Mouse (Mus musculus): ENCODE results near the gene Arl2. TPM values are rescaled to one million over a fixed set of nuclear protein-coding genes. Genes with fewer than 3 reads are reported as not detected.

Gene Arl2
- polyA plus RNA-seq, 1 experiment from 2014 or later, result 73.4 TPM

DNA sequence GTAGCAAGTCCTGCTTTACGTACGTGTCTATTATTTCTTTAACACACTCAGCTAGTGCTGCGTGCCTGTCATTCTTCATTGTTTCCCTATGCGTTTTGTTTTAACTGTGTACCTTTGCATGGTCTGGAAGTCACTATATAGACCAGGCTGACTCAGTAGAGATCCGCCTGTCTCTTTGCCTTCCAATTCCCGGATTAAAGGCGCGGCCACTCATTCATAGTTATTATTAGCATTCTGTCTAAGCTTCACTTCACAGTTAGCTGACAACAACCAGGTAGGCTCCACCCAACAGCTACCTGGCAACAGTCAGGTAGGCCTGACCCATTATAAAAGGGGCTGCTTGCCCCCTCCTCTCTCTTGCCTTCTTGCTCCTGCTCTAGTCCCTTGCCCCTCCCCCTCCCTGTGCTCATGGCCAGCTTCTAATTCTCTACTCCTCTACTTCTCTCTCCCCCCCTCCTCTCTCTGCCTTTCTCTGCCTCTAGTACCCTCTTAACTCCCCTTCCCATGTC, 22.6 kb downstream of the Arl2 start:
- ATAC-seq (replicated peaks; ENCODE audit: low FRiP score), result no peak
- H3K4me3 ChIP-seq (ENCODE audit: low read depth, low read length), result peak overlapping the region; percentile 82
- peaks cover 10% of the 10 kb centered on the region for H3K4me1 ChIP-seq (replicated peaks; ENCODE audit: control insufficient read depth, insufficient read depth, low read length)
- no peaks in the 10 kb centered on the region for H3K27me3 ChIP-seq (replicated peaks; ENCODE audit: control insufficient read depth, insufficient read depth, low read length)
- H3K27ac ChIP-seq (ENCODE audit: low read depth, low read length), result peak overlapping the region; percentile 98; the same call in 1 of the 2 replicates
- peak overlapping the region; percentile 93; the same call in 1 of the 2 replicates for H3K9ac ChIP-seq (ENCODE audit: low read depth, low read length)
- H3K9me3 ChIP-seq (ENCODE audit: control insufficient read depth, low read length), result no peaks in the 10 kb centered on the region
- H3K4me2 ChIP-seq, result peak overlapping the region; percentile 85
- H3K36me3 ChIP-seq (ENCODE audit: control insufficient read depth, insufficient read depth, low read length), result peaks cover 17% of the 10 kb centered on the region; the same call in 1 of the 2 replicates
- 6% methylated on average over 8 of the region's 8 CpGs for WGBS
- DNase-seq (ENCODE audit: low spot score), result no peak

DNA sequence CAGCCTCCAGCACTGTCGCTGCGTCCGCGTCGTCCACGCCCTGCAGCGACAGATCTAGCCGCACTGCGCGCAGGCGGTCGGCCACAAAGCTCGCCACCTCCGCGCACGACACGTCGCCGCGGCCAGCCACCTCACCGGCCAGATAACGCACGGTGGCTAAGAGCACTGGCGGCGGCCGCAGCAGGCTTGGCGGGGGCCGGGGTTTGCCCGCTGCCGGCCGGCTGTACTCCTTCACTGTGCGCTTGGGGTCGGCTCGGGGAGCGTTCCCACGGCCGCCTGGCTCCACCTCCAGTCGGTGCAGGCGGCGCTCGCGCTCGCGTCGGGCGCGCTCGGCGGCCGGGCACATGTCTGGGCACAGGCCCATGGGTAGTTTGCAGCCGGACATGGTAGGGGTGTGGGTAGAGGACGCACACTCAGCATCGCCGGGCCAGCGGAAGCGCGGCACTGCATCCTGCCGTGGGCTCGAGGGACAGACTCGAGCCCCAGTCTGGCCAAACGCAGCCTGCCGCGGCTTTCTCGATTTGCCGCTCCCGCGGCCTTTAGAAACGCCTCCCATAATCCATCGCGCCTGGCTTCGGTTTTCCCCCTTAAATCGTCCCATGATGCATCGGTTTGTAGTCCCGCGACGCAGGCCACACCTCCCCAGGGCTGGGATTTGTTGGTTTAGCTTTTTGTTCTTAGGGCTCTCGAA, 23.2 kb downstream of the Arl2 start, which contains the start of gene Sac3d1:
TSS of gene Sac3d1 (minus strand) at position 665 of the 691 bp plus-strand sequence.
- Histone ChIP-seq H3K9ac (ENCODE audit: low read depth, low read length) (peak within 1 kb of the TSS; percentile 93), H3K9me3 (ENCODE audit: control insufficient read depth, low read length) (no peaks in the 10 kb centered on the region), H3K36me3 (ENCODE audit: control insufficient read depth, insufficient read depth, low read length) (peaks cover 14% of the 10 kb centered on the region; the same call in 1 of the 2 replicates), H3K4me3 (ENCODE audit: low read depth, low read length) (peak within 1 kb of the TSS; percentile 82), H3K4me1 (replicated peaks; ENCODE audit: control insufficient read depth, insufficient read depth, low read length) (peaks cover 10% of the 10 kb centered on the region), H3K27me3 (replicated peaks; ENCODE audit: control insufficient read depth, insufficient read depth, low read length) (no peaks in the 10 kb centered on the region), H3K27ac (ENCODE audit: low read depth, low read length) (peak within 1 kb of the TSS; percentile 98), H3K4me2 (peak within 1 kb of the TSS; percentile 85)
- under 1% methylated on average over 77 of the region's 77 CpGs for WGBS
- ATAC-seq (replicated peaks; ENCODE audit: low FRiP score) (peak; percentile 83), DNase-seq (ENCODE audit: low spot score) (peak; percentile 87)

DNA sequence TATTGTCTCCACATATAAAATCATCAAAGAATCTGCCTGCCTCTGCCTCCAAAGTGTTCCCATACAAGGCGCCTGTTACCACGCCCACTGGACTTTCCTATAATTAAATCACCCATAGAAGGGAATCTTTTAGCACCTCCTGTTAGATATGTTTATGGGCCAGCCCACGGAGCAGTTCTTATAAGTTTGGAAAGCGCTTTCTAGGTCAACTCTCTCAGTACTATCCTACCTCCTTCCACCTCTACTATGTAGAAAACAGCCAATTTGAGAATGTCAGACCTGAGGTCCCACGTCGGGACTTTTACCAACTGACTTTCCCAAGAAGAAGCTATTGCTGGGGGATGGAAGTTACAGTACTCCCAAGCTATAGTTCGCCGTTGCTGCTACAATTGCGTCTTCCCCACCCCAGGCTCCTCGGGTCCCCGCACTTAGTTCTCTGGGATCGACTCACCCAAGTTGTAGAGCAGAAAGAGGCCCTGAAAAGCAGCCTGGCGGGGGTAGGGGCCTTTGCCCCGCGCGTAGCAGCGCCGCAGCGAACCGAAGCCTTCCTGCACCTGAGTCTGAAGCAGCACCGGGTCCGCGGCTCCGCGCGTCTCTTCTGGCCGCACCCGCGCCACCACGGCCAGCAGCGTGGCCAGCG, 23.9 kb downstream of the Arl2 start:
- ATAC-seq (replicated peaks; ENCODE audit: low FRiP score), result no peak

DNA sequence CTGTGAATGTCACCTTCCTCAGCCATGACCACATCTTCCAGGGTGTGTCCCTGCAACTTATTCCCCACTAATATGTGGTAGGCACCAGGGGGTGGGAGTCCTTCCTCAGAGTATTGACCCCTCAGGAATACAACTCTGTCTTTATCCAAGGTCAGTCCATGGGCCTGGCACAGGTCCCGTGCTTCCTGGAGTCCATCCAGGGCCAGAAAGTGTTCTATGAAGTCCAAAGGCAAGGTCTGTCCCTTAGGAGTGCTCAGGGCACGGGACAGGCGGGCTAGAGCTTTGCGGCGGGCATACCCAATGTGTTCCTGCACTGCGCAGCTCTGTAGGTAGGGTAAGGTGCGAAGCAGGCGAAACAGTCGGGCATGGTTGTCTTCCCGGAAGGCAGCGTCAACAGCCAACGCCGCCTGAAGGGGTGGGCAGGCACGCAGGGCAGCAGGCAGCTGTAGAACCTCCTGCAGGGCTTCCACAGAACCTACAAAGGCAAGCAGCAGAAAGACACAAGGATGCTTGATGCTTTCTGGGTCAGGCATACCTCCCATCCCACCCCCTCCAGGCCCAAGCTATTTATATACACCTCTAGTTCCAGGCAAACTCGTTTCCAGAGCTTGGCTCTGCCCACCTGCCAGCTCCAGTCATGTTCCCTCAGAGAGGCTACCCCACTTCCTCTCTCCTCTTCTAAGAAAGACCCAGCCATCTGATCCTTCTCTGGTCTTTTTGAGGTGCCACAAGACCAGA, 25.1 kb downstream of the Arl2 start:
- no peaks in the 10 kb centered on the region for H3K27me3 ChIP-seq (replicated peaks; ENCODE audit: control insufficient read depth, insufficient read depth, low read length)
- ATAC-seq (replicated peaks; ENCODE audit: low FRiP score) (no peak), DNase-seq (ENCODE audit: low spot score) (no peak)
- H3K4me2 ChIP-seq, result peak overlapping the region; percentile 85
- peaks cover 10% of the 10 kb centered on the region for H3K4me1 ChIP-seq (replicated peaks; ENCODE audit: control insufficient read depth, insufficient read depth, low read length)
- H3K27ac ChIP-seq (ENCODE audit: low read depth, low read length), result no peak overlapping the region
- no peaks in the 10 kb centered on the region for H3K9me3 ChIP-seq (ENCODE audit: control insufficient read depth, low read length)
- WGBS, result 91% methylated on average over 15 of the region's 15 CpGs
- H3K36me3 ChIP-seq (ENCODE audit: control insufficient read depth, insufficient read depth, low read length), result peaks cover 14% of the 10 kb centered on the region; the same call in 1 of the 2 replicates
- peak overlapping the region; percentile 82 for H3K4me3 ChIP-seq (ENCODE audit: low read depth, low read length)
- H3K9ac ChIP-seq (ENCODE audit: low read depth, low read length), result peak overlapping the region; percentile 93

More for the DNA sequence above, 23.9 kb downstream of the Arl2 start:
- H3K9me3 ChIP-seq (ENCODE audit: control insufficient read depth, low read length), result no peaks in the 10 kb centered on the region
- no peak for DNase-seq (ENCODE audit: low spot score)
- no peaks in the 10 kb centered on the region for H3K27me3 ChIP-seq (replicated peaks; ENCODE audit: control insufficient read depth, insufficient read depth, low read length)
- H3K36me3 ChIP-seq (ENCODE audit: control insufficient read depth, insufficient read depth, low read length), result peaks cover 14% of the 10 kb centered on the region; the same call in 1 of the 2 replicates
- H3K4me2 ChIP-seq, result peak overlapping the region; percentile 85
- peak overlapping the region; percentile 98 for H3K27ac ChIP-seq (ENCODE audit: low read depth, low read length)
- WGBS, result 4% methylated on average over 32 of the region's 32 CpGs
- peak overlapping the region; percentile 93 for H3K9ac ChIP-seq (ENCODE audit: low read depth, low read length)
- H3K4me3 ChIP-seq (ENCODE audit: low read depth, low read length), result peak overlapping the region; percentile 82
- peaks cover 10% of the 10 kb centered on the region for H3K4me1 ChIP-seq (replicated peaks; ENCODE audit: control insufficient read depth, insufficient read depth, low read length)

DNA sequence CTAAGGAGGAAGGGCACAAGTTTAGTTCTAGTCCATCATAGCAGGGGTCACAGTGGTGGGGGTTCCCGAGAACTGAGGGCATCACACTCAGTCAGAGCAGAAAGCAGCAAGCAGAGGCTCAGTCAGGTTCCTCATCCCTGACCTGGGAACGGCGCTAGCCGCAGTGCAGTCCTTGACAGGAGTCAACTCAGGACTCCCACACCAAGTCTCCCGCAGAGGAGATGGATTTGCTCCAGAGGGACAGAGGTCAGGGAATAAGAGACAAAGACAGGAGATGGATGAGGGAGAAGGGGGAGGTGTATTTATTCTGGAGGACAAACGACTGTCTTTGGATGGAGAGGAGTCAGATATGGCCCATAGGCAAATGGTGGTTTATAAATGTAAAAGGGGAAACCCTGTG, 28.2 kb downstream of the Arl2 start:
- H3K4me2 ChIP-seq, result no peak overlapping the region

DNA sequence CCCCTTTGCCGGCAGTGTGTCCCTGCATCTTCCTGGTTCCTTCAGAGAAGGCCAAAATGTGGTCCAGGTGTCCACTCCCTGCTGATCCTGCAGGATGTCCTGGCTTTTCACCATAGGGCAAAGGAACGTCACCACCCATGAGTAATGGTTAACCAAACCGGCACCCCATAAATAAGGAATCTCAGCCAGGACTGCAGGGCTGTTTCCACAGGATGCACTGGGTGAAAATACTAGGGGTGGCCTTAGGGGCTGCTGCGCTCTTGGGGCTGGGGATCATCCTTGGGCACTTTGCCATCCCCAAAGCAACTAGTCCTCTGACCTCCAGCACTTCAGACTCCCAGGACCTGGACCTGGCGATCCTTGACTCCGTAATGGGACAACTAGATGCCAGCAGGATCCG, 35.8 kb downstream of the Arl2 start, which contains the start of gene Naaladl1:
TSS of gene Naaladl1 (plus strand) at position 197 of the 400 bp plus-strand sequence.
- no peaks in the 10 kb centered on the region for H3K27me3 ChIP-seq (replicated peaks; ENCODE audit: control insufficient read depth, insufficient read depth, low read length)
- peaks cover 18% of the 10 kb centered on the region for H3K4me1 ChIP-seq (replicated peaks; ENCODE audit: control insufficient read depth, insufficient read depth, low read length)
- peak within 1 kb of the TSS; percentile 26; the same call in 1 of the 2 replicates for H3K4me2 ChIP-seq
- no peak within 1 kb of the TSS; the same call in 1 of the 2 replicates for H3K27ac ChIP-seq (ENCODE audit: low read depth, low read length)
- DNase-seq (ENCODE audit: low spot score) (no peak), ATAC-seq (replicated peaks; ENCODE audit: low FRiP score) (no peak)
- WGBS, result 83% methylated on average over 7 of the region's 7 CpGs
- H3K4me3 ChIP-seq (ENCODE audit: low read depth, low read length), result no peak within 1 kb of the TSS
- H3K9ac ChIP-seq (ENCODE audit: low read depth, low read length), result 0 out of 2 replicates have a peak within 1 kb of the TSS, but pooled peaks have one; percentile 23
- H3K9me3 ChIP-seq (ENCODE audit: control insufficient read depth, low read length), result no peaks in the 10 kb centered on the region
- no peaks in the 10 kb centered on the region for H3K36me3 ChIP-seq (ENCODE audit: control insufficient read depth, insufficient read depth, low read length)

More for the DNA sequence above, 28.2 kb downstream of the Arl2 start:
- Histone ChIP-seq H3K27me3 (replicated peaks; ENCODE audit: control insufficient read depth, insufficient read depth, low read length) (no peaks in the 10 kb centered on the region), H3K4me3 (ENCODE audit: low read depth, low read length) (no peak overlapping the region), H3K9me3 (ENCODE audit: control insufficient read depth, low read length) (no peaks in the 10 kb centered on the region), H3K9ac (ENCODE audit: low read depth, low read length) (no peak overlapping the region), H3K27ac (ENCODE audit: low read depth, low read length) (no peak overlapping the region), H3K4me1 (replicated peaks; ENCODE audit: control insufficient read depth, insufficient read depth, low read length) (peaks cover 7% of the 10 kb centered on the region), H3K36me3 (ENCODE audit: control insufficient read depth, insufficient read depth, low read length) (peaks cover 14% of the 10 kb centered on the region; the same call in 1 of the 2 replicates)
- WGBS, result 66% methylated on average over 6 of the region's 6 CpGs
- DNase-seq (ENCODE audit: low spot score) (no peak), ATAC-seq (replicated peaks; ENCODE audit: low FRiP score) (no peak)

DNA sequence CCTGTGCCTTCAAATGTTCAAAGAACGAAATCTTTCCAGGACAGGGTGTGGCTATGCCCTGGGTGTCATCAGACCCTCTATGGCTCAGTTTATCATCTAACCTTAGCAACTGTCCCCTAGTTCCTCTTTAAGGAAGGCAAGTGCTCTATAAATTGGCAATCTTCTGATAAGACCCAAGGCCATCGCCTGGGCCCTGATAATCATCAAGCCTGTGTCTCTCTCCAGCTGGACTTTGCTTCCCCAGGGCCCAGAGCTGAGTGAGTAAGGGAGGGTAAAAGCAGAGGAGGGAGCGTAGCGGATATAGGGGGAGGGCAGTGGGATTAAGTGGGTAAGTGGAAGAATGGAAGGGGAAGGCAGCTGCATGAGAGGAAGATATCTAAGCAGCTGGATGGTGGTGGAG, 36.9 kb downstream of the Arl2 start:
- ATAC-seq (replicated peaks; ENCODE audit: low FRiP score) (peak; percentile 29; the same call in 1 of the 2 replicates), DNase-seq (ENCODE audit: low spot score) (no peak)
- H3K9me3 ChIP-seq (ENCODE audit: control insufficient read depth, low read length), result no peaks in the 10 kb centered on the region
- no peak overlapping the region; the same call in 1 of the 2 replicates for H3K9ac ChIP-seq (ENCODE audit: low read depth, low read length)
- H3K27ac ChIP-seq (ENCODE audit: low read depth, low read length), result no peak overlapping the region; the same call in 1 of the 2 replicates
- no peaks in the 10 kb centered on the region for H3K27me3 ChIP-seq (replicated peaks; ENCODE audit: control insufficient read depth, insufficient read depth, low read length)
- 37% methylated on average over 4 of the region's 4 CpGs for whole genome bisulfite sequencing
- 0 out of 2 replicates have a peak, but pooled peaks cover 3% of the 10 kb centered on the region for H3K36me3 ChIP-seq (ENCODE audit: control insufficient read depth, insufficient read depth, low read length)
- no peak overlapping the region for H3K4me3 ChIP-seq (ENCODE audit: low read depth, low read length)
- peak overlapping the region; percentile 26; the same call in 1 of the 2 replicates for H3K4me2 ChIP-seq
- peaks cover 19% of the 10 kb centered on the region for H3K4me1 ChIP-seq (replicated peaks; ENCODE audit: control insufficient read depth, insufficient read depth, low read length)
